Mouse (Mus musculus): ENCODE results near the gene Plet1.

Plet1 gene

GRCm38 (mm10) chr9:50494311-50494710, at the start of gene Plet1:
Gene Plet1, plus strand, starts transcription at chr9:50494525.
- DNase-seq (ENCODE audit: low spot score) = no peak

- peak; percentile 67 for DNase-seq (ENCODE audit: low spot score)
Observed at GRCm38 (mm10) chr9:50449048-50449447, 45.3 kb upstream of the Plet1 start.

GRCm38 (mm10) chr9:50451456-50452218, 42.7 kb upstream of the Plet1 start:
- no peak for DNase-seq (ENCODE audit: low spot score)

GRCm38 (mm10) chr9:50452303-50452775, 42.0 kb upstream of the Plet1 start:
- DNase-seq (ENCODE audit: low spot score) = peak; percentile 95

GRCm38 (mm10) chr9:50457596-50457995, 36.7 kb upstream of the Plet1 start:
- DNase-seq (ENCODE audit: low spot score) = no peak

- DNase-seq (ENCODE audit: low spot score) = no peak
Observed at GRCm38 (mm10) chr9:50459537-50459936, 34.8 kb upstream of the Plet1 start.

GRCm38 (mm10) chr9:50462494-50463204, 31.7 kb upstream of the Plet1 start:
- DNase-seq (ENCODE audit: low spot score) = peak; percentile 89

- no peak for DNase-seq (ENCODE audit: low spot score)
Observed at GRCm38 (mm10) chr9:50463205-50463508, 31.2 kb upstream of the Plet1 start.

GRCm38 (mm10) chr9:50470377-50471100, 23.8 kb upstream of the Plet1 start:
- no peak for DNase-seq (ENCODE audit: low spot score)

GRCm38 (mm10) chr9:50471181-50471901, 23.0 kb upstream of the Plet1 start:
- no peak for DNase-seq (ENCODE audit: low spot score)

GRCm38 (mm10) chr9:50475318-50475717, 19.0 kb upstream of the Plet1 start:
- DNase-seq (ENCODE audit: low spot score) = no peak

GRCm38 (mm10) chr9:50475745-50476144, 18.6 kb upstream of the Plet1 start:
- DNase-seq (ENCODE audit: low spot score) = no peak

GRCm38 (mm10) chr9:50476651-50477050, 17.7 kb upstream of the Plet1 start:
- no peak for DNase-seq (ENCODE audit: low spot score)

GRCm38 (mm10) chr9:50477270-50477669, 17.1 kb upstream of the Plet1 start:
- no peak for DNase-seq (ENCODE audit: low spot score)

- no peak for DNase-seq (ENCODE audit: low spot score)
Observed at GRCm38 (mm10) chr9:50478826-50479225, 15.5 kb upstream of the Plet1 start.

GRCm38 (mm10) chr9:50479476-50479875, 14.8 kb upstream of the Plet1 start:
- no peak for DNase-seq (ENCODE audit: low spot score)

GRCm38 (mm10) chr9:50482743-50483142, 11.6 kb upstream of the Plet1 start:
- DNase-seq (ENCODE audit: low spot score) = no peak

GRCm38 (mm10) chr9:50485521-50485920, 8.8 kb upstream of the Plet1 start:
- no peak for DNase-seq (ENCODE audit: low spot score)

GRCm38 (mm10) chr9:50490836-50491235, 3.5 kb upstream of the Plet1 start:
- no peak for DNase-seq (ENCODE audit: low spot score)

GRCm38 (mm10) chr9:50491531-50492045, 2.7 kb upstream of the Plet1 start:
- no peak for DNase-seq (ENCODE audit: low spot score)

- DNase-seq (ENCODE audit: low spot score) = no peak
Observed at GRCm38 (mm10) chr9:50493777-50494176, 548 bp upstream of the Plet1 start.
